Mouse (Mus musculus) brown adipose tissue, adult 24 weeks (tissue): ENCODE results near the gene Serpinf1. TPM values are rescaled to one million over a fixed set of nuclear protein-coding genes. Genes with fewer than 3 reads are reported as not detected.
"Not testable (repeated sequence)": the region's sequence is repeated elsewhere in the genome, so short reads cannot be mapped to it uniquely, and the experiment has no call there.

Experiments used
- H3K27ac ChIP-seq: fragments of 200-500 bp; replicated peaks from 2 replicates; pipeline ENCODE4 v1.5.1; 2012; ENCODE audit warnings: low read depth, mild to moderate bottlenecking, low read length
- H3K4me1 ChIP-seq: fragments of 200-500 bp; 2 replicates; pipeline ENCODE4 v1.6.1; 2012; ENCODE audit warnings: low read length, mixed read lengths; ENCODE audit not compliant: control insufficient read depth, insufficient read depth, insufficient read length
- H3K4me3 ChIP-seq: fragments of 200-500 bp; 2 replicates; pipeline ENCODE4 v1.5.1; 2012; ENCODE audit warnings: low read depth, mild to moderate bottlenecking, low read length, moderate library complexity; ENCODE audit not compliant: insufficient read depth
- polyA plus RNA-seq: library from polyadenylated mRNA; stranded (reverse); fragments of >200 nt; gene quantifications from 2 replicates; pipeline ENCODE4 v1.2.4, GENCODE M21; 2012; ENCODE audit not compliant: missing spikeins, insufficient read depth, insufficient read length

Serpinf1 gene
- polyA plus RNA-seq, 1 experiment: 102 TPM

DNA sequence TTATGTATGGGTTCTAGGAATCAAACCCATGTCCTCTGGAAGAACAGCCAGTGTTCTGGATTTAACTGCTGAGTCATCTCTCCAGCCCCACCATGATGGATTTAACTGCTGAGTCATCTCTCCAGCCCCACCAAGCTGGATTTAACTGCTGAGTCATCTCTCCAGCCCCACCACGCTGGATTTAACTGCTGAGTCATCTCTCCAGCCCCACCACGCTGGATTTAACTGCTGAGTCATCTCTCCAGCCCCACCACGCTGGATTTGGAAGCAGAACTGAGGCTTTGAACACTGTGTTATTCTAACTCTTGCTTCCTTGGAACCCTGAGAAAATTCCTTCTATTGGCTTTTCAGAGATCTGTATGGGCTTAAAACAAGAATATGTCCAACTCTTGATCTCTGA lies 39.0 kb downstream of the Serpinf1 start:
- not testable (repeated sequence) for H3K4me3 ChIP-seq, H3K4me1 ChIP-seq, H3K27ac ChIP-seq

DNA sequence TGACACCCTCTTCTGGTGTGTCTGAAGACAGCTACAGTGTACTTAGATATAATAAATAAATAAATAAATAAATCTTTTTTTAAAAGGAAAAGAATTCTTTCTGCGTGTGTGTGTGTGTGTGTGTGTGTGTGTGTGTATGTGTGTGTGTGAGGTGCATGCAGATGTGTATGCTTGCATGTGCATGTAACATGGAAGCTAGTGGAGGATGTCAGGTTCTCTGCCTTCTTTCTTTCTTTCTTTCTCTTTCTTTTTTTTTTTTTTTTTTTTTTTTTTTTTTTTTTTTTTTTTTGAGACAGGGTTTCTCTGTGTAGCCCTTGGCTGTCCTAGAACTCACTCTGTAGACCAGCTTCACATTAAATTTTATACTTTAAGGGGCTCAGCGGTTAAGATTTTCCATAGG lies 43.7 kb downstream of the Serpinf1 start:
- not testable (repeated sequence) for H3K27ac ChIP-seq, H3K4me3 ChIP-seq, H3K4me1 ChIP-seq

DNA sequence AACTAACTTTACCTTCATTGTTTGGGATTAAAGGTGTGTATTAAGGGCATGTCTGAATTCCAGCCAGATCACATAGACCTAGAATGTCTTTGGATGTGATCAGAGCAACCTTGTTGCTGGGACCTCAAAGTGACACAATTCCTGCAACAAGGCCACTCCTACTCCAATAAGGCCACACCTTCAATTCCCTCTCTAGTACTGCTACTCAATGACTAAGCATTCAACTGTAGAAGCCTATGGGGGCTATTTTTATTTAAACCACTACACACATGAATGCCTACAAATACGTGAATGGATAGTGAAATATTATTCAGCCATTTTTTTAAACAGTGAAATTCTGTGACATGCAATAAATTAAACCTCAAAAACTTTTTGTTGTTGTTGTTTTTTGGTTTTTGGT lies 45.4 kb downstream of the Serpinf1 start:
- Histone ChIP-seq H3K4me1 (no peaks in the 10 kb centered on the region), H3K27ac (no peak overlapping the region), H3K4me3 (no peak overlapping the region)

Other genes starting within 250 kb of the Serpinf1 start
- gene Ovca2, start 243.9 kb downstream of the Serpinf1 start, polyA plus RNA-seq: 10.4 and 13.2 TPM in 2 replicates
- 8.8 and 9.4 TPM in 2 replicates for gene Dph1, start 231.5 kb downstream of the Serpinf1 start, polyA plus RNA-seq
- 5.3 and 6.1 TPM in 2 replicates for gene Rtn4rl1, start 228.9 kb downstream of the Serpinf1 start, polyA plus RNA-seq
- gene Rpa1, start 74.4 kb downstream of the Serpinf1 start, polyA plus RNA-seq: 20.1 and 24.7 TPM in 2 replicates
- gene Smyd4, start 74.3 kb downstream of the Serpinf1 start, polyA plus RNA-seq: 12.4 and 13.4 TPM in 2 replicates
- gene Serpinf2, start 16.9 kb upstream of the Serpinf1 start, polyA plus RNA-seq: 0.48 TPM in 1 of 2 replicates, not detected in the other
- 5.5 and 7.2 TPM in 2 replicates for gene Wdr81, start 32.0 kb upstream of the Serpinf1 start, polyA plus RNA-seq
- gene Tlcd2, start 39.0 kb upstream of the Serpinf1 start, polyA plus RNA-seq: 13.5 and 20.2 TPM in 2 replicates
- gene Prpf8, start 64.1 kb upstream of the Serpinf1 start, polyA plus RNA-seq: 57.2 and 61.0 TPM in 2 replicates
- gene Rilp, start 87.4 kb upstream of the Serpinf1 start, polyA plus RNA-seq: 42.3 and 47.1 TPM in 2 replicates
- gene Scarf1, start 90.8 kb upstream of the Serpinf1 start, polyA plus RNA-seq: 3.4 and 5.3 TPM in 2 replicates
- 13.4 and 14.5 TPM in 2 replicates for gene Slc43a2, start 109.0 kb upstream of the Serpinf1 start, polyA plus RNA-seq
- 75.9 and 86.5 TPM in 2 replicates for gene Pitpna, start 165.4 kb upstream of the Serpinf1 start, polyA plus RNA-seq
- gene Inpp5k, start 208.3 kb upstream of the Serpinf1 start, polyA plus RNA-seq: 19.1 and 24.1 TPM in 2 replicates
- gene Myo1c, start 227.8 kb upstream of the Serpinf1 start, polyA plus RNA-seq: 65.7 and 72.5 TPM in 2 replicates